Mouse (Mus musculus) kidney, postnatal 36 days (tissue): ENCODE data around the gene Tmc1.

ENCODE experiments used
- DNase-seq, 2 experiments: peaks; one replicate each; pipeline ENCODE4 v3.0.0; 2021 to 2022; ENCODE audit warnings: mixed read lengths in 2 of 2

The Tmc1 gene

GRCm38 (mm10) chr19:20796001-20796400, 158.0 kb downstream of the Tmc1 start:
- DNase-seq, result no peak

DNA sequence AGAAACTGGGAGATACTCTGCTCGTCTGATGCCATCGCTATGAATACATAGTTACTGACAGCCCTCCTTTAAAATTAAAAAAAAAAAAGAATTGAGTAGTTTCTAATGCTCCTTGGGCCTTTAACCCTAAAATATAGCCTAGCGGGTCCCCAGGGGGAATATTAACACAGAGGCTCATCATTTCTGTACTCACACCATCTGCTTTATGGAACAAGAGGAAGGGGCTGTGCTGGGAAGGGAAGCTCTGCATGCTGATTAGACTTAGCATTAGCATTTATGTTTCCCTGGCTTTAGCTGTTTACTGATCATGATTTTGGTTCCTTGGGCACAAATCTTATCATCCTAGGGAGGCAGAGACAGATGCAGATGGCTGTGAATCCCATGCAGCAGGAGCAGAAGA, 159.0 kb downstream of the Tmc1 start:
- DNase-seq, result no peak

GRCm38 (mm10) chr19:20792811-20793210, 161.2 kb downstream of the Tmc1 start:
- no peak for DNase-seq

DNA sequence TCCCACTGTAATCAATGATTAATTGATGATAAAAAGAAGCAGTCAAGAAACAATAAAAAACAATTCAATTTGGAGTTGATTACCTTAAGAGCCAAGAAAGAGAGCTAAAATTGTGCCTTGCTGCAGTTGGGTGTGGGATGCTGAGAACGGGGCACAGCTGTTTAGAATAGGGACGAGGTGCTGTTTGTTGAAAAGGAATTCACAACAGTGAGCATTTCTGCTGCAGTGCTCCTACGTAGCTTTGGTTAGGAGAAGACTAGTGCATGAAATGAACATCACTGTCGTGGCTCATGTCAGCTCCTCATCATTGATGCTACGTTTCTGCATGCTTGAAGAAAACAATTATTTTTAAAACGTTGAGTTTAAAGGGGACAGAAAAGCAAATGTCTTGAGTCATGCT, 166.7 kb downstream of the Tmc1 start:
- no peak for DNase-seq

DNA sequence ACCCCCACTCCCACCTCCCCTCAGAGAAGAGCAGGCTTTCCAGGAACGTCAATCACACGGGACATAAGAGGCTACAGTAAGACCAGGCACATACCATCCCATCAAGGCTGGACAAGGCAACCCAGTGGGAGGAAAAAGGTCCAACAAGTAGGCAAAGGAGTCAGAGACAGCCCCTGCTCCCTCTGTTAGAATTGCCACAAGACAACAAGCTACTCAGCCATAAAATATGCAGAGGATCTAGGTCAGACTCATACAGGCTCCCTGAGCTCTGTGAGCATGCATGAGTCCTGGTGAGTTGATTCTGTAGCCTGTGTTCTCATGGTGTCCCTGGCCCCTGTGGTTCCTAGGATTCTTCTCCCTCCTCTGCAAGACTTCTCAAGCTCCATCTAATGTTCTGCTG, 178.3 kb downstream of the Tmc1 start:
- DNase-seq, result no peak

GRCm38 (mm10) chr19:20773941-20774340, 180.1 kb downstream of the Tmc1 start:
- no peak for DNase-seq

- peak; percentile 35 to 42 for DNase-seq
Observed at GRCm38 (mm10) chr19:20764214-20764613, 189.8 kb downstream of the Tmc1 start.

- DNase-seq, result no peak
Observed at GRCm38 (mm10) chr19:20761675-20762426, 192.2 kb downstream of the Tmc1 start.

DNA sequence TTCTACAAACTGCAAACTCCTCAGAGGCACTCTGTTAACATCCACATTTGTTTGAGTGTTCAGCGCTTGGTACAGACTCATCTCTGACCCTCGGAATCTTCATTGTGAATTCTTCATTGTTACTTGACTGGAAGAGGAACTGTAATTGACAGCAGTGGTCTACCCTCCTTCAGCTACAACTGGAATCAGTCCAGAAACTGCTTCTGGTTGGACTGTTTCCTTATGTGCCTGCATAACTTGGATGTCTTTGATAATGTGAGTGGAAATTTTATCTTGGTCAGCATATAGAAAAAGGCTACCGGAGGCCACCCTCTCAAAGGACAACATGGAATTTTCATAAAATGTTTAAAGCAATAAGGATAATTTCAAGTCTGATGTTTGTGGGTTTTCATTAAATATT, 192.9 kb downstream of the Tmc1 start:
- no peak for DNase-seq

DNA sequence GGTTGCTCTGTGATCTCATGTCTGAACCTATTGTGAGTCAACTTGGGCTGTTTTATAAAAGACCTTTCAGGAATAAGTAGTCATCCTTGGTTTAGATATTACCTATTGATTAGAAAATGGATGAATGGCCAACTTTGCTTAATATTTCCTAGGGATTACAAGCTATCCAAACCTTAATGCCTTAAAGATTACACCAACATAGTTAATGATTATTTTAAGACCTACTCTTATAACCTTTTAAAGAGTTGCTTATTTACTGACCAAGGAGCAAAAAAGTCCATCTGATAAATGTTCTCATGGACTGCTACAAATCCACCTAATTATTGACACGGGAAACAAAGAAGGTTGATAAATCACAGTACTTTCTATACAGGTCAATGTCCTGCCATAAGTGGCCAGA, 209.4 kb downstream of the Tmc1 start:
- no peak for DNase-seq
